ENCODE assay signal across 11 mouse cellular contexts in the genomic region with DNA sequence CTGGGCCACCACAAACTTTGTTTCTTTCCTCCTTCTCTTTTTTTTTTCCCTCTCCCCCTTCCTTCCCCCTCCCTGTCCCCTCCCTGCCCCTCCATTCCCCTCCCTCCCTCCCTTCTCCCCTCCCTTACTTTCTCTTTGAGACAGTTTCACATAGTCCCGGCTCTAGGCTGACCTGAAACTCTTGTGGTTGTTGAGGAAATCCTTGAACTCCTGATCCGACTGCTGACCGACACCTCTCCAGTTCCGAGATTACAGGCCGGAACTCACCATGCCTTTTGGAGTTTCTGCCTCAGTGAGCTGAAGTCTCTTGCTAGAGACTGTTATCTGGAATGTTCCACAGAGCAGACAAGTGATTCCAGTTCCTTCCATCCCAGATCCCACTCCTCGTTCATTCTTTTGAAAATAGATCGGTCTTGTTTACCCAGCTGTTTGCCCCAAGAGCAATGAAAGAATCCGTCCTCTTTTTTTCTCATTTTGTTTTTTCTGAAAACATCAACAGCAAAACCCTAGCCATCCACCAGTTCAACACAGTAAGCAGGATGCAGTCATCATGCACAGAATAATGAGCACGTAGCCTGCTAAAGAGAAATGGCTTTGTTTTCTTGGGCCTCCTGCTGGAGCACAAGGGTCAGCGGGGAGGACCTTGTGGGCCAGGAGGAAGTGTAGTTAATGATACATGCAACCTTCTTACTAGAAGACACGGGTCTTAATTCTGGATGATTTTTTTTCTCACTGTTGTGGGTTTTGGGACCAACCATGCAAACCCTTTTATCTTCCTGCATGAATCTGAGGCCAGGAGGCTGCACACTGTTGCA. TPM values are rescaled to one million over a fixed set of nuclear protein-coding genes. Genes with fewer than 3 reads are reported as not detected.
DNase-seq lines count a peak whose midpoint lies in the region; TF ChIP-seq lines count a peak whose summit lies in the region.
"Had no signal": no experiment of that assay in that cellular context is flagged by ENCODE, and none has a peak within 500 bp of the region (broad histone marks: within the 10 kb centered on the region; RNA-seq: fewer than 3 reads in every experiment).

No protein-coding gene starts in this region.

- peak overlapping the region; percentile 28; the same call in 1 of the 2 replicates for H3K27ac ChIP-seq in gastrocnemius, adult 2 months
- H3K27ac ChIP-seq in kidney, adult 2 months (ENCODE audit: insufficient read depth, low read depth, low read length) = peak overlapping the region; percentile 35; the same call in 1 of the 2 replicates
- H3K27ac ChIP-seq: liver, embryonic 14.5 days; neural tube, embryonic 12.5 days had no signal

- H3K36me3 ChIP-seq in kidney, adult 2 months (ENCODE audit: control insufficient read depth, insufficient read depth, low read length) = no peaks in the 10 kb centered on the region
- H3K36me3 ChIP-seq: neural tube, embryonic 12.5 days had no signal

- H3K4me3 ChIP-seq in gastrocnemius, adult 2 months = no peak overlapping the region
- no peak overlapping the region for H3K4me3 ChIP-seq in kidney, adult 2 months (ENCODE audit: insufficient read depth, low read depth, low read length)
- H3K4me3 ChIP-seq: neural tube, embryonic 12.5 days had no signal

- no peak for TF ChIP-seq POLR2A in kidney, adult 2 months (IDR thresholded peaks at IDR 0.05; ENCODE audit: low read depth, low read length)

- intact Hi-C loops in gastrocnemius, adult 2 months (cut with DNase I) = no loop called here

- TF ChIP-seq CTCF in gastrocnemius, adult 2 months (IDR thresholded peaks at IDR 0.05) = no peak
- TF ChIP-seq CTCF in kidney, adult 2 months (conservative IDR thresholded peaks at IDR 0.05; ENCODE audit: insufficient read depth, insufficient read length, low read depth, low read length) = no peak

- WGBS in kidney, adult 2 months = 35% methylated on average over 11 of the region's 11 CpGs

- H3K27me3 ChIP-seq in kidney, adult 2 months (replicated peaks; ENCODE audit: control insufficient read depth, insufficient read depth, low read length) = no peaks in the 10 kb centered on the region
- H3K27me3 ChIP-seq: neural tube, embryonic 12.5 days had no signal

- 0 out of 2 replicates have a peak, but pooled peaks cover 4% of the 10 kb centered on the region for H3K4me1 ChIP-seq in kidney, adult 2 months (ENCODE audit: control insufficient read depth, insufficient read depth, low read length)
- H3K4me1 ChIP-seq: neural tube, embryonic 12.5 days had no signal

- DNase-seq in gastrocnemius, adult 2 months = no peak
- DNase-seq in gastrocnemius, postnatal 25 days = no peak
- DNase-seq in kidney, adult 2 months = peak; percentile 62
- DNase-seq in kidney, adult 8-10 months = no peak
- peak; percentile 48 for DNase-seq in embryo, embryonic 10.5 days (ENCODE audit: low spot score)
- peak; percentile 51 to 70 for DNase-seq in kidney, postnatal 4 days
- no peak for DNase-seq in gastrocnemius, adult 8-10 months (ENCODE audit: low spot score in 2 of 2)
- DNase-seq in lung, postnatal 36 days = no peak
- DNase-seq: right cerebral cortex, postnatal 14 days had no signal

RNA-seq across cellular contexts. Expression of a gene that starts 14.9 kb away (rescaled TPM):
- 10 to 100 TPM; 93.3 to 95.0 TPM for total RNA-seq in gastrocnemius, adult 2 months (2021)
- total RNA-seq in gastrocnemius, postnatal 25 days (2021) = 10 to 100 TPM; 80.0 to 85.8 TPM
- 11.7 and 15.6 TPM in 2 replicates for polyA plus RNA-seq in kidney, adult 2 months (2012; rRNA removed)
- 100 to 1,000 TPM in 3 of 4 experiments, 10 to 100 TPM in 1; 81.2 to 107 (median 103) TPM for total RNA-seq in gastrocnemius, adult 8-10 months (2022)

RNA-seq across cellular contexts. Expression of a gene that starts 39.1 kb away (rescaled TPM):
- total RNA-seq in gastrocnemius, adult 2 months (2021) = 10 to 100 TPM; 46.2 to 67.4 TPM
- 10 to 100 TPM; 49.6 to 62.8 TPM for total RNA-seq in gastrocnemius, postnatal 25 days (2021)
- 86.9 and 89.7 TPM in 2 replicates for polyA plus RNA-seq in kidney, adult 2 months (2012; rRNA removed)
- total RNA-seq in gastrocnemius, adult 8-10 months (2022) = 10 to 100 TPM; 49.5 to 59.1 (median 55.1) TPM

Comparison
In these comparisons a context has a peak if more than half of its experiments do, and no peak if none do; other contexts are left out.
1. DNase-seq: peak in kidney, adult 2 months (single experiment), embryo, embryonic 10.5 days (single experiment) and kidney, postnatal 4 days (2 of 2); none in gastrocnemius, adult 2 months (single experiment), gastrocnemius, postnatal 25 days (single experiment), kidney, adult 8-10 months (0 of 2), gastrocnemius, adult 8-10 months (0 of 2) and lung, postnatal 36 days (single experiment).